Mouse (Mus musculus) E14TG2a.4 (cell line): ENCODE measurements at regions not wholly inside any gene's neighbourhood (a gene's known extent, or its start where the extent isn't known, plus 50 kb on each side); places are given as distances from the start of the nearest gene placed in this dataset.

Experiments used
- CTCF ChIP-seq: conservative IDR thresholded peaks from 2 replicates; pipeline ENCODE4 v1.5.1; 2014; ENCODE audit warnings: low read length
- NANOG ChIP-seq: IDR thresholded peaks from 2 replicates; pipeline ENCODE4 v1.6.1; 2014; ENCODE audit warnings: borderline replicate concordance, low read length, mixed read lengths

DNA sequence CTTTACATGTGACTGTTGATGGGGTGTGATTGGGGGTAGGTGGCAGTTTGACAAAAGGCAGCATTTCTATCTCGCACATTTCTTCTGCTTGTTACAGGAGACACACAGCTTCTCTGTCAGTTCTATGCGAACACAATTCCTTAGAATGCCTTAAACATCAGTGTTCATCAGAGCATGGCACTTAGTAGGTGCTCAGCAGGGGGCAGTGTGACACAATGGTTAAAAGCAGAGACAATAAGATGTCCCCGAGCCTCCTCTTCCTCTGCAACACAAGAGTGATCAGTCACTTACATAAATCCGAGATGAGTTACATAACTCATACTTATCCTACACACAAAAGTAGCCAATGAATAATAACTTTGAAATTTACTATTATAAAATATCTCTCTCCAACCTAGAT is 688.1 kb downstream of the Gm826 start:
- no peak for TF ChIP-seq CTCF
- TF ChIP-seq NANOG: no peak
